Mouse (Mus musculus): ENCODE measurements around the gene Arhgef19.

Gene Arhgef19

GRCm38 (mm10) chr4:141267250-141267649 is 28.0 kb downstream of the Arhgef19 start:
- DNase-seq: no peak

GRCm38 (mm10) chr4:141267837-141268236 is 28.5 kb downstream of the Arhgef19 start:
- DNase-seq: peak; percentile 64

- DNase-seq: no peak
Observed at GRCm38 (mm10) chr4:141268350-141268749, 29.1 kb downstream of the Arhgef19 start.

- no peak for DNase-seq
Observed at GRCm38 (mm10) chr4:141269080-141269479, 29.8 kb downstream of the Arhgef19 start.

GRCm38 (mm10) chr4:141270201-141270940 is 31.1 kb downstream of the Arhgef19 start:
- DNase-seq: no peak

GRCm38 (mm10) chr4:141271228-141271627 is 31.9 kb downstream of the Arhgef19 start:
- no peak for DNase-seq

GRCm38 (mm10) chr4:141271721-141272120 is 32.4 kb downstream of the Arhgef19 start:
- no peak for DNase-seq

GRCm38 (mm10) chr4:141272878-141273277 is 33.6 kb downstream of the Arhgef19 start:
- no peak for DNase-seq

- DNase-seq: peak; percentile 83
Observed at GRCm38 (mm10) chr4:141273296-141273695, 34.0 kb downstream of the Arhgef19 start.

GRCm38 (mm10) chr4:141274485-141275341 is 35.4 kb downstream of the Arhgef19 start:
- DNase-seq: no peak

- no peak for DNase-seq
Observed at GRCm38 (mm10) chr4:141277157-141277556, 37.9 kb downstream of the Arhgef19 start.

- DNase-seq: peak; percentile 91
Observed at GRCm38 (mm10) chr4:141278154-141278553, 38.9 kb downstream of the Arhgef19 start.

GRCm38 (mm10) chr4:141279327-141279726 is 40.0 kb downstream of the Arhgef19 start:
- DNase-seq: no peak

GRCm38 (mm10) chr4:141279783-141280182 is 40.5 kb downstream of the Arhgef19 start:
- no peak for DNase-seq

GRCm38 (mm10) chr4:141280471-141280870 is 41.2 kb downstream of the Arhgef19 start:
- no peak for DNase-seq

GRCm38 (mm10) chr4:141281153-141281552 is 41.9 kb downstream of the Arhgef19 start:
- peak; percentile 89 for DNase-seq

GRCm38 (mm10) chr4:141281578-141281977 is 42.3 kb downstream of the Arhgef19 start:
- no peak for DNase-seq

- no peak for DNase-seq
Observed at GRCm38 (mm10) chr4:141282087-141282486, 42.8 kb downstream of the Arhgef19 start.

GRCm38 (mm10) chr4:141282623-141283022 is 43.3 kb downstream of the Arhgef19 start:
- no peak for DNase-seq

GRCm38 (mm10) chr4:141283176-141283878 is 44.0 kb downstream of the Arhgef19 start:
- no peak for DNase-seq

- no peak for DNase-seq
Observed at GRCm38 (mm10) chr4:141283879-141284411, 44.6 kb downstream of the Arhgef19 start.

- DNase-seq: no peak
Observed at GRCm38 (mm10) chr4:141284486-141284885, 45.2 kb downstream of the Arhgef19 start.

- DNase-seq: no peak
Observed at GRCm38 (mm10) chr4:141285128-141285527, 45.8 kb downstream of the Arhgef19 start.
